9 mouse cellular contexts compared by ENCODE assay signal in genomic region chr10:33304982-33305381, GRCm38 (mm10).
DNase-seq lines count a peak whose midpoint lies in the region; ATAC-seq and TF ChIP-seq lines count a peak whose summit lies in the region.
"Had no signal": no experiment of that assay in that cellular context is flagged by ENCODE, and none has a peak within 500 bp of the region (broad histone marks: within the 10 kb centered on the region; RNA-seq: fewer than 3 reads in every experiment).

No protein-coding gene starts in this region.

- H3K27me3 ChIP-seq in heart, embryonic 11.5 days (ENCODE audit: control insufficient read depth, insufficient read depth, low read length): no peaks in the 10 kb centered on the region
- no peaks in the 10 kb centered on the region for H3K27me3 ChIP-seq in midbrain, postnatal 0 days (ENCODE audit: insufficient read depth, low read length)
- no peaks in the 10 kb centered on the region for H3K27me3 ChIP-seq in midbrain, embryonic 15.5 days (replicated peaks)
- no peaks in the 10 kb centered on the region for H3K27me3 ChIP-seq in neural tube, embryonic 15.5 days (replicated peaks)

- DNase-seq in heart, postnatal 10 days: peak; percentile 44 to 60
- peak; percentile 77 for DNase-seq in midbrain, postnatal 0 days (ENCODE audit: low spot score)
- DNase-seq in embryo, embryonic 9.5 days (ENCODE audit: extremely low spot score): peak; percentile 15
- DNase-seq in right cerebral cortex, postnatal 14 days: peak; percentile 36

- no peak overlapping the region for H3K4me3 ChIP-seq in heart, embryonic 11.5 days (ENCODE audit: low read depth, low read length)
- H3K4me3 ChIP-seq in midbrain, postnatal 0 days (ENCODE audit: low read depth, low read length): no peak overlapping the region
- H3K4me3 ChIP-seq in midbrain, embryonic 15.5 days: no peak overlapping the region
- no peak overlapping the region for H3K4me3 ChIP-seq in neural tube, embryonic 15.5 days (replicated peaks)

- no peaks in the 10 kb centered on the region for H3K36me3 ChIP-seq in heart, embryonic 11.5 days (ENCODE audit: control insufficient read depth, insufficient read depth, low read length)
- no peaks in the 10 kb centered on the region for H3K36me3 ChIP-seq in midbrain, postnatal 0 days (ENCODE audit: insufficient read depth, low read length)
- H3K36me3 ChIP-seq in midbrain, embryonic 15.5 days (replicated peaks): no peaks in the 10 kb centered on the region
- no peaks in the 10 kb centered on the region for H3K36me3 ChIP-seq in neural tube, embryonic 15.5 days

- H3K4me1 ChIP-seq in heart, embryonic 11.5 days (ENCODE audit: control insufficient read depth, insufficient read depth, low read length): no peaks in the 10 kb centered on the region
- no peaks in the 10 kb centered on the region for H3K4me1 ChIP-seq in midbrain, postnatal 0 days (ENCODE audit: insufficient read depth, low read length)
- H3K4me1 ChIP-seq in midbrain, embryonic 15.5 days: no peaks in the 10 kb centered on the region
- H3K4me1 ChIP-seq in neural tube, embryonic 15.5 days: no peaks in the 10 kb centered on the region

- H3K4me2 ChIP-seq in heart, embryonic 11.5 days: no peak overlapping the region
- H3K4me2 ChIP-seq in midbrain, postnatal 0 days (ENCODE audit: low read depth, low read length, poor library complexity, severe bottlenecking): no peak overlapping the region
- H3K4me2 ChIP-seq in midbrain, embryonic 15.5 days: no peak overlapping the region
- no peak overlapping the region for H3K4me2 ChIP-seq in neural tube, embryonic 15.5 days

- H3K27ac ChIP-seq in heart, embryonic 11.5 days (ENCODE audit: low read depth, low read length): no peak overlapping the region
- no peak overlapping the region for H3K27ac ChIP-seq in midbrain, postnatal 0 days (ENCODE audit: low read depth, low read length)
- no peak overlapping the region for H3K27ac ChIP-seq in midbrain, embryonic 15.5 days
- no peak overlapping the region for H3K27ac ChIP-seq in neural tube, embryonic 15.5 days (replicated peaks)
- H3K27ac ChIP-seq: macrophage had no signal

- 28% methylated on average over 2 of the region's 2 CpGs for WGBS in heart, embryonic 11.5 days (ENCODE audit: insufficient replicate concordance)
- 26% methylated on average over 2 of the region's 2 CpGs for WGBS in midbrain, postnatal 0 days
- WGBS in midbrain, embryonic 15.5 days: 30% methylated on average over 2 of the region's 2 CpGs
- WGBS in neural tube, embryonic 15.5 days: 23% methylated on average over 2 of the region's 2 CpGs

- H3K9ac ChIP-seq in heart, embryonic 11.5 days (ENCODE audit: low read depth, low read length): no peak overlapping the region
- H3K9ac ChIP-seq in midbrain, postnatal 0 days (replicated peaks; ENCODE audit: low read length, poor library complexity, severe bottlenecking): no peak overlapping the region
- no peak overlapping the region for H3K9ac ChIP-seq in midbrain, embryonic 15.5 days
- no peak overlapping the region for H3K9ac ChIP-seq in neural tube, embryonic 15.5 days (replicated peaks)

- intact Hi-C loops in heart, postnatal 10 days (cut with DNase I): loop anchor here (5.0 to 10.0 kb wide), 3 partner anchors 93 to 1560 kb away; no protein-coding TSS in a partner anchor

- peak; percentile 76 for TF ChIP-seq CTCF in midbrain, postnatal 0 days (IDR thresholded peaks at IDR 0.05)

- no peaks in the 10 kb centered on the region for H3K9me3 ChIP-seq in heart, embryonic 11.5 days (replicated peaks; ENCODE audit: control insufficient read depth, low read length)
- H3K9me3 ChIP-seq in midbrain, postnatal 0 days (ENCODE audit: low read length): no peaks in the 10 kb centered on the region
- H3K9me3 ChIP-seq in midbrain, embryonic 15.5 days: no peaks in the 10 kb centered on the region
- no peaks in the 10 kb centered on the region for H3K9me3 ChIP-seq in neural tube, embryonic 15.5 days (replicated peaks)

- no peak for ATAC-seq in heart, embryonic 11.5 days (replicated peaks; ENCODE audit: insufficient number of reproducible peaks, low FRiP score, low TSS enrichment)
- ATAC-seq in midbrain, postnatal 0 days (ENCODE audit: low FRiP score): no peak
- no peak for ATAC-seq in midbrain, embryonic 15.5 days (replicated peaks)
- no peak for ATAC-seq in neural tube, embryonic 15.5 days (ENCODE audit: low FRiP score)
- ATAC-seq in erythroblast, adult 5-6 weeks (replicated peaks; ENCODE audit: low FRiP score, poor library complexity, severe bottlenecking): no peak

Comparison
In these comparisons a context has a peak if more than half of its experiments do, and no peak if none do; other contexts are left out.
1. DNase-seq: peak in every context shown above with its lines; median percentile 77 in midbrain, postnatal 0 days; 52 in heart, postnatal 10 days; 36 in right cerebral cortex, postnatal 14 days; 15 in embryo, embryonic 9.5 days.